Mouse (Mus musculus): ENCODE results near the gene 4930550C14Rik. TPM values are rescaled to one million over a fixed set of nuclear protein-coding genes. Genes with fewer than 3 reads are reported as not detected.

The 4930550C14Rik gene
- polyA plus RNA-seq, 1 experiment from 2014 or later, result 0.78 TPM

GRCm38 (mm10) chr9:53377597-53377996 is 24.5 kb upstream of the 4930550C14Rik start:
- H3K27me3 ChIP-seq (ENCODE audit: insufficient read depth, low read length), result no peaks in the 10 kb centered on the region
- WGBS (ENCODE audit: insufficient replicate concordance), result 39% methylated on average over 5 of the region's 5 CpGs
- H3K4me2 ChIP-seq (ENCODE audit: low read depth, low read length), result no peak overlapping the region

GRCm38 (mm10) chr9:53378171-53378570 is 24.0 kb upstream of the 4930550C14Rik start:
- Histone ChIP-seq H3K27ac (ENCODE audit: low read depth) (no peak overlapping the region), H3K9me3 (ENCODE audit: low read length) (no peaks in the 10 kb centered on the region), H3K4me2 (ENCODE audit: low read depth, low read length) (no peak overlapping the region), H3K27me3 (ENCODE audit: insufficient read depth, low read length) (no peaks in the 10 kb centered on the region), H3K4me1 (ENCODE audit: insufficient read depth) (no peaks in the 10 kb centered on the region), H3K4me3 (ENCODE audit: low read depth, low read length) (no peak overlapping the region), H3K9ac (replicated peaks) (no peak overlapping the region), H3K36me3 (replicated peaks; ENCODE audit: insufficient read depth, low read length) (no peaks in the 10 kb centered on the region)
- ATAC-seq (no peak), DNase-seq (no peak)
- 68% methylated on average over 3 of the region's 3 CpGs for WGBS (ENCODE audit: insufficient replicate concordance)
- TF ChIP-seq CTCF (IDR thresholded peaks at IDR 0.05; ENCODE audit: low read depth) (no peak), EP300 (IDR thresholded peaks at IDR 0.05; ENCODE audit: low read depth) (no peak)

More at GRCm38 (mm10) chr9:53377597-53377996, 24.5 kb upstream of the 4930550C14Rik start:
- ATAC-seq (no peak), DNase-seq (no peak)
- TF ChIP-seq CTCF (IDR thresholded peaks at IDR 0.05; ENCODE audit: low read depth) (no peak), EP300 (IDR thresholded peaks at IDR 0.05; ENCODE audit: low read depth) (no peak)
- H3K36me3 ChIP-seq (replicated peaks; ENCODE audit: insufficient read depth, low read length), result no peaks in the 10 kb centered on the region
- H3K9me3 ChIP-seq (ENCODE audit: low read length), result no peaks in the 10 kb centered on the region
- no peak overlapping the region for H3K27ac ChIP-seq (ENCODE audit: low read depth)
- no peak overlapping the region for H3K4me3 ChIP-seq (ENCODE audit: low read depth, low read length)
- no peaks in the 10 kb centered on the region for H3K4me1 ChIP-seq (ENCODE audit: insufficient read depth)
- no peak overlapping the region for H3K9ac ChIP-seq (replicated peaks)

- ATAC-seq, result no peak
- Histone ChIP-seq H3K4me2 (ENCODE audit: low read depth, low read length) (no peak overlapping the region), H3K9me3 (ENCODE audit: low read length) (no peaks in the 10 kb centered on the region), H3K36me3 (replicated peaks; ENCODE audit: insufficient read depth, low read length) (no peaks in the 10 kb centered on the region), H3K9ac (replicated peaks) (no peak overlapping the region), H3K4me1 (ENCODE audit: insufficient read depth) (peaks cover 3% of the 10 kb centered on the region; the same call in 1 of the 2 replicates), H3K27ac (ENCODE audit: low read depth) (no peak overlapping the region), H3K4me3 (ENCODE audit: low read depth, low read length) (no peak overlapping the region), H3K27me3 (ENCODE audit: insufficient read depth, low read length) (no peaks in the 10 kb centered on the region)
- TF ChIP-seq CTCF (IDR thresholded peaks at IDR 0.05; ENCODE audit: low read depth), result no peak
- no peak for TF ChIP-seq EP300 (IDR thresholded peaks at IDR 0.05; ENCODE audit: low read depth)
- DNase-seq, result no peak
- WGBS (ENCODE audit: insufficient replicate concordance), result 51% methylated on average over 2 of the region's 2 CpGs
These were observed 21.5 kb upstream of the 4930550C14Rik start for GRCm38 (mm10) chr9:53380595-53380994.

GRCm38 (mm10) chr9:53381113-53381615 is 21.0 kb upstream of the 4930550C14Rik start:
- H3K27me3 ChIP-seq (ENCODE audit: insufficient read depth, low read length), result no peaks in the 10 kb centered on the region
- H3K27ac ChIP-seq (ENCODE audit: low read depth), result no peak overlapping the region
- ATAC-seq, result no peak
- no peaks in the 10 kb centered on the region for H3K9me3 ChIP-seq (ENCODE audit: low read length)
- no peak overlapping the region for H3K9ac ChIP-seq (replicated peaks)
- no peak for DNase-seq
- H3K36me3 ChIP-seq (replicated peaks; ENCODE audit: insufficient read depth, low read length), result no peaks in the 10 kb centered on the region
- H3K4me3 ChIP-seq (ENCODE audit: low read depth, low read length), result no peak overlapping the region
- peaks cover 3% of the 10 kb centered on the region; the same call in 1 of the 2 replicates for H3K4me1 ChIP-seq (ENCODE audit: insufficient read depth)
- no peak overlapping the region for H3K4me2 ChIP-seq (ENCODE audit: low read depth, low read length)
- 76% methylated on average over 5 of the region's 5 CpGs for WGBS (ENCODE audit: insufficient replicate concordance)
- TF ChIP-seq EP300 (IDR thresholded peaks at IDR 0.05; ENCODE audit: low read depth) (no peak), CTCF (IDR thresholded peaks at IDR 0.05; ENCODE audit: low read depth) (no peak)

GRCm38 (mm10) chr9:53383951-53384866 is 17.9 kb upstream of the 4930550C14Rik start, which contains the start of gene Kdelc2:
Kdelc2 (plus strand) TSS chr9:53384025.
- peaks cover 3% of the 10 kb centered on the region; the same call in 1 of the 2 replicates for H3K4me1 ChIP-seq (ENCODE audit: insufficient read depth)
- under 1% methylated on average over 59 of the region's 75 CpGs for WGBS (ENCODE audit: insufficient replicate concordance)
- no peak for TF ChIP-seq EP300 (IDR thresholded peaks at IDR 0.05; ENCODE audit: low read depth)
- TF ChIP-seq CTCF (IDR thresholded peaks at IDR 0.05; ENCODE audit: low read depth), result peak; percentile 37; the same call in 1 of the 2 replicates
- DNase-seq (peak; percentile 56), ATAC-seq (peak; percentile 76)
- peak within 1 kb of the TSS; percentile 93 for H3K27ac ChIP-seq (ENCODE audit: low read depth)
- no peaks in the 10 kb centered on the region for H3K27me3 ChIP-seq (ENCODE audit: insufficient read depth, low read length)
- H3K9me3 ChIP-seq (ENCODE audit: low read length), result no peaks in the 10 kb centered on the region
- H3K9ac ChIP-seq (replicated peaks), result peak within 1 kb of the TSS; percentile 74
- peak within 1 kb of the TSS; percentile 92 for H3K4me2 ChIP-seq (ENCODE audit: low read depth, low read length)
- H3K36me3 ChIP-seq (replicated peaks; ENCODE audit: insufficient read depth, low read length), result no peaks in the 10 kb centered on the region
- H3K4me3 ChIP-seq (ENCODE audit: low read depth, low read length), result peak within 1 kb of the TSS; percentile 72

- TF ChIP-seq EP300 (IDR thresholded peaks at IDR 0.05; ENCODE audit: low read depth), result no peak
- TF ChIP-seq CTCF (IDR thresholded peaks at IDR 0.05; ENCODE audit: low read depth), result no peak
- WGBS (ENCODE audit: insufficient replicate concordance), result 23% methylated on average over 8 of the region's 8 CpGs
- H3K27me3 ChIP-seq (ENCODE audit: insufficient read depth, low read length), result no peaks in the 10 kb centered on the region
- ATAC-seq, result peak; percentile 30; the same call in 1 of the 2 replicates
- peak overlapping the region; percentile 74; the same call in 1 of the 2 replicates for H3K9ac ChIP-seq (replicated peaks)
- no peaks in the 10 kb centered on the region for H3K9me3 ChIP-seq (ENCODE audit: low read length)
- H3K4me1 ChIP-seq (ENCODE audit: insufficient read depth), result peaks cover 3% of the 10 kb centered on the region; the same call in 1 of the 2 replicates
- H3K4me2 ChIP-seq (ENCODE audit: low read depth, low read length), result peak overlapping the region; percentile 92
- no peaks in the 10 kb centered on the region for H3K36me3 ChIP-seq (replicated peaks; ENCODE audit: insufficient read depth, low read length)
- no peak for DNase-seq
- peak overlapping the region; percentile 72 for H3K4me3 ChIP-seq (ENCODE audit: low read depth, low read length)
- peak overlapping the region; percentile 93; the same call in 1 of the 2 replicates for H3K27ac ChIP-seq (ENCODE audit: low read depth)
These were observed 17.3 kb upstream of the 4930550C14Rik start for GRCm38 (mm10) chr9:53384873-53385272.
